Mouse (Mus musculus): ENCODE measurements at regions not wholly inside any gene's neighbourhood (a gene's known extent, or its start where the extent isn't known, plus 50 kb on each side); places are given as distances from the start of the nearest gene placed in this dataset.

DNA sequence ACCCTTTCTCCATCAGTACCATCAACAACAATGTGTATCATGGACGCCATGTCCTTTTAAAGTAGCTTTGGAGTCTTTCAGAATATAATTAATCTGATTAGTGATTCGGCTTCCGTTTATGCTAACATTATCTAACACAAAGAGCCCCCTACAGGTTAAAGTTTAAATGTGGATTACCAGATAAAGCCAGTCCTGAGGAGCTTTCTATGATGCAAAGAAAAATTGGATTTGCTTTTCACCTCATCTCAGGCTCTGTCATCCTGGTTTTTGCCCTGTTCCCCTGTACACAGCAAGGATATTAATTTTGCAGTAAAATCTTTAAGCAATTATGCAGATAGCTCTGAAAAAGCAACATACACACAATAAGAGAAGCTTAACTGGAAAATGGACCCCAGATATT lies 412.7 kb upstream of the Tbc1d2b start:
- DNase-seq (ENCODE audit: low read depth, low spot score), result no peak

DNA sequence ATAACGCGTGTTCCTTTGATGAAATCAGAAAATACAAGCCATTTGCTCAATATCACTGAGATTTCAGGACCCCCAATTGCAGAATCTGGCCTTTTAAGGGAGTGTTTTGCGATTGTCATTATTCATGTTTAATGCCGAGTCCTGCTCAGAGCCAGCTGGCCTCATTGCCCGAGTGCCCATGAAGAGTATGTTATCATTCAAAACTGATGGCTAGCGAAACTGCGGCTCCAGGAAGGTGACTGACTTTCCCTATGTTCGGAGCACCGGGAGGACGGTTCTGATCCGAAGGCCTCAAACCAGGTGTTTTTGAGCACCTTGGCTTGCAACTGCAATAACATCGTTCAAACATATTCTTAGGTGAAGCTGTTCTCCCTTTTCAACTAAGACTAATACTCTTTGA lies 419.5 kb upstream of the Tbc1d2b start:
- no peak for DNase-seq (ENCODE audit: low read depth, low spot score)

DNA sequence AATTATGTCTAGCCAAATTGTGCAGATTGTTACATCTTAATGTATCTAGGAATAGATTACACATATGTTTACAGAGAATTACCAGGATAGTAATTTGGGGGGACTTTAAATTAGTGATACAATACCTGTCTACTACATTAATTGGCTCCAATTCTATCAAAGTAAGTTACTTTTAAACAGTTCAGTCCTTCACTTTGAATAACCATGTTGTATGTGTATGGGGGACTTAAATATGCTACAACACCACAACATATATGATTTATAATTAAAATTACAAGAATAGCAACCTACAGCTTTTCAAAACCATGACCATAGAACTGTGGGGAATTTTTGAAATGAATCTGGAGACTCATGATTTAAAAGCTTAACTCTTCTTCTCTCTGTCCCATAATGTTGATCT lies 420.5 kb upstream of the Tbc1d2b start:
- DNase-seq (ENCODE audit: low read depth, low spot score), result no peak

DNA sequence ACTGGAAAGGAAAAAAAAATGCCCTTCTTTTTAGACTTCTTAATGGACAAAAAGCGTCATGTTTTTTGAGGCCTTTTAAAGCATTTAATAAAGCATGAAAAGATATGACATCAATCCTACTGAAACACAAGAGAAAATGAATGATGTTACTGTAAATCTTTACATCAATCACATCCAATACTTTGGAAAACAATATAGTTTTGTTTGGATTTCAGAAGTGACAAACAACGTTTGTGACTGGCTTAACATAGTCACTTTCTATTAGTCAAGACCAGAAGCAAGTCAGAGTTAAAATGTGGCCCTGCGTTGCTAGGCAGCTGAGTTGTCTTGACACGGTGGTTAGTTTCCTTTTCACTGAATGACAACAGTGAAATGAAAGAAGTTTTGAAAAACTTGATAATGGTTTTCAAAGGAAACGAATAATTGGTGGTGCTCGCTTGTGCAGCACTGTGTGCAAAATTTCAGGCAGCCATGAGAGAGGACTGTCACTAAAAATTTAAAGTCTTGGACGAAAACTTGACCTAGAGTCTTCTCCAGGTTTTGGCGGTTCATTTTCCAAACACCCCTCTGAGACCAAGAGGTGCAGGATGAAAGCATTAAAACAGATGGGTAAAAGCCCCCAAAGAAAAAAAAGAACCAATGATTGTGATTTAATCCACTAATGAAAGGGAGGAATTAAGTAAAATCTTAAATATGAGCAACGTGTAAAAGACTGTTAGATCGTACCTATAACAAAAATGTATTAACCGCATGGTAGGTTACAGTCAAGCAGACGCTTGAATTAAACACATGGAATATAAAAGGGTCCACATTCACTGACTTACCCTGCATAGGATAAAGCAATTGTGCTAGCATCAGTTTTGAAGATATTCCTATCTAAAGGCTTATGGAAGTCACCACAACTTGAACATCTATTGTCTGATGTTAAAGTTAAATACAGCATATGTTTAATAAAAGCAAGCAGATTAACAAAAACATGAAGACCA lies 421.4 kb upstream of the Tbc1d2b start:
- DNase-seq (ENCODE audit: low read depth, low spot score), result no peak

DNA sequence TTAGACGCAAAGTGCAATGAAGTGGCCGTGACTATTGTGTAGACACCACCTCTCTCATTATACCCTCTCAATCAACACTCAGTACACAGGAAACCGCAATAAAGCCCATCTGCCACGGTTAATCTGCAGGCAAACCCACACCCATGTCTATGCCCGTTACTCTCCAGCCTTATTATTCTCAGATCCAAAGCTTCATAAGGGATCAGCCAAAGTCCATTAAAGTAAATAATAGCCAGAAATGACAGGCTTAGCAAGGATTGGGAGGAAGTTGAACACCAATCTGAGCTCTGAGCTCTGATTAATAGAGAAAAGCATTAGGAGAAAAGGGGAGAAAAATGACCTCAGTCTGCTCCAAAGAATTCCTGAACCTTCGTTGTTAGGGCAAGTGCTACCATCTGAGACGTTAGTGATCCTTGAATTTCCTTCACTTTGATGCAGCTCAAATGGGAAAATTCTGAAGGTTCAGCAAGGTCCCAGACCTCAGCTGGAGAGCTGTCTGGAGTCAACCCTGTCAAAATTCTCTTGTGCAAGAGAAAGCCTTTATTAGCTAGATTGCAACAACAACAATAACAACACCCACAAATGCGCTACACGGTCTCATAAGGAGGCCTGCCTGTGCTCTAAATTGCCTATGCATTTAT lies 422.5 kb upstream of the Tbc1d2b start:
- DNase-seq (ENCODE audit: low read depth, low spot score), result no peak

DNA sequence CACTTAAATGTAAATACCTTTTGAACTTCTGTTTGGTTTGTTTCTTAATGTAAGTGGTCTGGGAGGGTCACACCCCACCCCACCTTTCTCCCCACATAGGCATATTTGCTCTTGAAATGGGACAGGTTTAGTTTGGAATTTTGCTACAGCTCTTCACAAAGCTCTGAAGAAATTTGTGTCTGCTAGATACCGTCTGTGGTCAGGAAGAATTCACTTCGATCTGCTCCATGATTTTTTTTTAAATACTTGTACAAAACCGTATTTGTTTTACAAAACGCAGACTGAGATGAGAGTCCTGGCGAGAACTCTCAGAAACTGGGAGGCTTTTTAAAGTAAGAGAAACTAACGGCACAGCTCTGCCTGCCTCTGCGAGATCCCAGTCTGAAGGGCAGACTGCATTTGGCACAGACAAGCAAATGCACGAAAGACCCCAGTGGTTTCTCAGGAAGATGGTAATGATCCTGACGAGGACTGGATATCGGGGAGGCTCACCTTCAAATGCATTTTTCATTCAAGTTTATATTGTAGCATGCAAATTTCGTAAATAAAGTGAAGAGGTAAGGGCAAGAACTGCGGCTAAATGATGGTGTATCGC lies 423.5 kb upstream of the Tbc1d2b start:
- DNase-seq (ENCODE audit: low read depth, low spot score), result no peak

DNA sequence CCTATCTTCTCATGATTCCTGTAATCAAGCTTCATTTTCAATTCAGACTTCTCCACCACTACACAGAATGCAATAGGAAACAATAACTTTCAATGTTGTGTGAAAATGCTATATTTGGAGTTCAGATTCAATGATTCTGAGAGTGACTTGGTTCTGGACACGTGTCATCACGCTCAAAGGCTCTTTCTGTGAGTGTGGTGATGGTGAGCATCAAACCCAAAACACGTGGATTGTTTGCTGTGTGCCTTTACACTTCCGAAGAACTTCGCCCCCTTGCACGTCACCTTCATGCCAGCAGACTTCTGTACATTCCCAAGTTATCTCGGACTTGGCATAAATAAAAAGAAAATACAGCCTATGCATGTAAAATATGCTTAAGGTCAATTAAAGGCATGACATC lies 425.1 kb upstream of the Tbc1d2b start:
- DNase-seq (ENCODE audit: low read depth, low spot score), result no peak

DNA sequence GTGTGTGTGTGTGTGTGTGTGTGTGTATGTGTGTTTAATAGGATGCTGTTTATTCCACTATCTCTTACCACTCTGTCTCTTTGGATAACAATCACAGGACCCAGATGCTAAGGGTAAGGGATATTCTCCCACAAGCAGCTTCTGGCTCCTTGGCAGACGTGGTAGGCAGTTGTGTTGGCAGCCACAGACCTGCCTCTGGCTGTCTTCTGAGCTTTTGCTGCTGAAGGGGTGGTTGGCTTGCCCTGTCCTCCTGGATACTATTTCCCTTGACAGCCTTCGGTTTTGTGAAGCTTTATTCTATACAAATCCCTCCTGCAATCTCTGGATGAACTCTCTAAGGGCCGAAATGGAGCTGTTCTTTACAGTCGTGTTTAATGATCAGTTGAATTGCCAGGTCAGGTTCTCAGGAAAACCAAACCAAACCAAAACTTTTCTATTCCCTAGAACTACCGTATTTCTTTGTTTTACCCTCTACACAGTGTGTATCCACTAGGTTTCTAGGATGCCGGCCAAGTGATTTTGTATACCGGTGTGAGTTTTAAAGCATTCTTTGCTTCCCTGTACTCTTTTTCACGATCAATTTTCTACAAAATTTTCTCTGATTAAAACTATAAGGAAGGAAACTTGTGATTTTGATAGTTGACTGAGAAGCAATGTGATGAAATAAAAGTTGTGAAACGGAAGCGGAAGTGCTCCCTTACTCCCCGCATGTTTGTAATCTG lies 426.8 kb upstream of the Tbc1d2b start:
- DNase-seq (ENCODE audit: low read depth, low spot score), result no peak

DNA sequence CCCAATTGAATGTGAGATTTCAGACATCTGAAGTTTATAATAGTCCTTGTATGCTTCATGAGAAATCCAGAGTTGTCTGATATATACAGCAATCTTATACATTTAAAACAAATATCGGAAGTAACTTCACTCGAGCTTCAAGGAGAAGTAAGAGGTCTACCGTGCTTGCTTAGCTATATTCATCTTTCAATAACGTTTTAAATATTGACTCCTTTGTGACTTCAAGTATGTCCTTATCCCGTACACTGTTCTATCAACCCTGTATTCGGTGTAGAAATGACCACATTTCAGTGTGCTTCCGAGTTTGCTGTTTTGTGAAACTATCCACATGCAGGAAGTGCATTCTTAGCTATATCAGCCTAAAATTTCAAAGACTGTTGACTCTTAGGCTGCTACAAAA lies 427.8 kb upstream of the Tbc1d2b start:
- no peak for DNase-seq (ENCODE audit: low read depth, low spot score)

DNA sequence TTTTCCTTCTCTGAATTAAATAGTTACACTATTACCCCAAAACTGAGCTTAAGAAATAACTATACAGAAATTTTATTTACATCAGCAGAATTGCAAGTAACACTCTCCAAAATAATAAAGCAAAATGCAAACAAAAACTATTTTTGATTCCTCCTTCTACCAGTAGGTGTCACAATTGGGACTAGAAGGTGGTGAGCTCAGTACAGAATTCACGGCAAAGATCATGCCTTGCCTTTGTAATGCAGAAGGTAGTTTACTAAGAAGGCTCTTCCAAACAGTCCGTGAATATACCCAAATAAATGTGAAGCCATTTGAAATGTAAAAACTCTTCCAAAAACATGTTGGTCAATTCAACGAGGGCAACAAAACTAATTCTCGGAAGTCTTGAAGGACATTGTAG lies 428.5 kb upstream of the Tbc1d2b start:
- peak; percentile 55 for DNase-seq (ENCODE audit: low read depth, low spot score)

DNA sequence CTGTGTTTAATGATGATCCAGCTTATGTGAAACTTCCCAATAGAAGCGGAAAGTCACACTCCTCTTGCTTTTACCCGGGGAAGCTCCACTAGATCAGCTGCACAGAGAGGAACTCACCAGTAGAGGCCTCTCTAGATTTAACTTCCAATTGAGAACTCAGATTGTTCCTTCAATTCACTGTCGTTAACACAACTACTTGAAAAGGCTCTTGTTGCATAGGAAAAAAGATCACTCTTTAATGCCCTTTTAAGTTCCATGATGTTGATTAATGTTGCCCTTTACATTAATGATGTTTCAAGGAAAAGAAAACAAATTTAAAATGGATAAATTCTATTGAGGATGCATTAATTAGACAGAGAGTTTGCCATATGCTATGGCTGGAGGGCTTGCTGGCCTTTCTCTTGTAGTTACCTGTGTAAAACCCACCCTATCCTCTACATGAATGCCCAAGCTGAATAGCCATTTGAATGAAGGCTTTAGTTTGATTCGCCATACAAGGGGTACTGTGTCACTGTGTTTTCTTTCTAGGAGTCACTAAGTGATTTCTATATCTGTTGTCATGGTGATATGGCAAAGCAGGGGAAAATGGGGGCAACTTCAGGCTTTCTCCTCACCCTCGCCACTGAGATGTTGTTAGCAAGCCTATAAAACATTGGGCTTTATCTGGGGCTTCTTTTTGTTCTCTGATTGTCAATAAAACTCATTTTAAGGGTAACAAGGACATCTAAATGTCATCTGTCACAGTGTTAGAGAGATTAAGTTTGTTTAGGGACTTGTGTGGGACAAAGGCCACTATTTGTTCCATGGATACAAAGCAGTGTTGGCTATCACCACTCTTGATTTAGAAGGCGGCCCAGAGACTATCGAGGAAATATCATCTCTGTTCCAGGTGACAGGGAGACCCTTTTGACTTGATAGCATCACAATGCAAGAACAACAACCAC lies 429.9 kb upstream of the Tbc1d2b start:
- peak; percentile 44 for DNase-seq (ENCODE audit: low read depth, low spot score)

DNA sequence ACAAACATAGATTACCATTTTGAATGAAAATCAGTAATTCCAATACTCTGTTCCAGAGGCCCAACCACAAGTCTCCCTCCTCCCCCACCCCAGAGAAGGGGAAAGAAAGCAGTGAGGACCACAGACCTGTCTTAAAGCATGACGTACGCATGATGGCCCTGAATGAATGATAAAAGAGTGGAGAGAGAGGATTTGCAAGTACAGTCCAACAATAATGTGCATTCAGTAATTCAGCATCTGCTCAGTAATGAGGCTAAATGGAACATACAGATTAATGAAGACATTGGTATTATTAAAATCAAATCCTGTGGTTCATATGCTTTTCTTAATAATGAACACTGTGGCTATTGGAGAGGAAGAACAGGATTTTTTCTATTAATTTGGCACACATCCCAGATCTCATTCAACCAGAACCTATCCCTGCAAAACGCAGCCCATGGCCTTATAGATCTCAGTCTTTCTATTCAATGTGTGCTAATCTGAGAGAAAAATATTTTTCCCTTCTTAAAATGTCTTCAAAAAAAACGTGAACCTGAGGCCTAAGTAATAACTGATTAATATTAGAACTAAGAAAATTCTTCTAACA lies 430.7 kb upstream of the Tbc1d2b start:
- DNase-seq (ENCODE audit: low read depth, low spot score), result no peak

DNA sequence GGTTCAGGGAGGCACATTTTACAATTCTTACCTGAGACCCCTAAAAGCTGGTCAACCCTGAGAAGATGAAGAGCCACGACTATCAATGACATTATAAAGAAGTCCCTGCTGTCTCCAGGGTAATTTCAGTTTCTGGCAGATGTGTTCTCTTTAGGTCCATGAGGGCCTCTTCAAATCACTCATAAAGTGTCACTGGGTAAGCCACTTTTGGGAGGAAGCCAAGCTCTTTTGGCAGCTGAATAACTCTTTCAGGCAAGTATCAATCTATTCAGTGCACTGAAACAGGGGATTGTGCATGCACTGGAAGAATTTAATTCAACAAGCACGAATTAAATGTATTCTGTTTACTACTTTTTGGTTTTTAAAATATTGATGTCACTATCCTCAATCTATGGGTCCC lies 443.1 kb upstream of the Tbc1d2b start:
- no peak for DNase-seq (ENCODE audit: low read depth, low spot score)

DNA sequence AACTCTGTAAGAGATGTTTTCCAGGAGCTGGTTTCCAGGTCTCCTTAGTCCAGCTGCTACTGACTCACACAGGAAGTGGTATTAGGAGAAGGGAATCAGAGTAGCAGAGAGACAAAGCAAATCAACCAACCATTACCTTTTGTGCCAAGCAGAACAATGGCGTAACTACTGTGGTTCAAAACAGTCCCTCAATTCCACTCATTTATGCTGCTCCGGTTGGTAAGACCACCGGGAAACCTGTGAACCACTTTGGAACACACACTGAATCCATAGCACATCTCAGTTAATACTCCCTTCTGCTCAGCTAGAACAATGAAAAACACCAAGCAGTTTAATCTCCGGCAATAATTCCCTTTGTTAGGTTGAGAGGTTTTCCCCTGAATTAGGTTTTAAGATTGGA lies 460.8 kb upstream of the Tbc1d2b start:
- DNase-seq (ENCODE audit: low read depth, low spot score), result no peak

DNA sequence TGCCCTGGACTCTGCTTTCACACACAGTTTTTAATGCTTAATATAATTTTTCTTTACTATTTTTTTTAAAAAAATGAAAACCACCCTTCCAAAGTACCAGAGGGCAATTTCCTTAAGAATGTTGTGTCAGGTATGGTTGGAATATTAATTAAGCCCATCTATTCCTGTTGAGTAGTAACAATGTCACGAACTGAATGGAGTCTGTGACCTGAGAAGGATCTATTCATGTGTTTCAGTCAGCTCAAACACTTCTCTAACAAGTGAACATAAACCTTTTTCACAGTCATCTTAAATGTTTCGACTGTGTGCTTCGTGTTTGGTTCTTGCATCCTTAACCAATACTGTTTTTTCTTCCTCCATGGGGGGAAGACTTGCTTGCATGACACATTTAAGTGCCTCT lies 486.6 kb upstream of the Tbc1d2b start:
- DNase-seq (ENCODE audit: low read depth, low spot score), result no peak

DNA sequence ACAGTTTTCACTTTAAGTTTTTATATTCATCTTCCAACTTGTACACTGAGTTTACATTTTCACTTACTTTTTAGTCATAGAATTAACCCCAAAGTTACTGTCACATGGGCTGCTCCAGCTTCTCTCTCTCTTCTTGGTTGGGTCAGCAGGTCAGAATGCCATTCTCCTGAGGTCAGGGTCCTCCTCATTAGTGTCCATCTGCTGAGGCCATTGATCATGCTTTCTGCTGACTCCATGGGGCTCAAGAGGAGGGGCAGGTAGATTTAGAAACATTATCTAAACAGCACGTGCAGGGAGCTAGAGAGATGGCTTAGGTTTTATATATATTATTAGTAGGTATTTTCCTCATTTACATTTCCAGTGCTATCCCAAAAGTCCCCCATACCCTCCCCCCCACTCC lies 503.7 kb upstream of the Tbc1d2b start:
- no peak for DNase-seq (ENCODE audit: low read depth, low spot score)

DNA sequence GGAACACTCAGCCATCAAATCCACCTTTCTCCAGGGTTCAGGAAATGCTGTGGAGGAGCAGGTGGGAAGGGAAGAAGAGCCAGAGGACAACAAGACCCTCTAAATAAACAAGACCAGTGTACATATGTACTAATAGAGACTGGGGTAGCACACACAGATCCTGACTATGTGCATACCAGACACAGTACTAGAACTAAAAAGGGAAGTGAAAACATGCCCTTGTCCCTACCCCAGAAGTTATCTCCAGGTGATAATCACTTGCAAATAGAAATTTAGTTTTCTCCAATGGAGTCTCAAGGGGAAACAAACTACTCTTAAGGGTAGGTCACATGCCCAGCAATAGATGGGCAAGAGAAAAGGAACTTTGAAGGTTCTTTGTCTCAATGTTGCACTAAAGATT lies 518.9 kb upstream of the Tbc1d2b start:
- no peak for DNase-seq (ENCODE audit: low read depth, low spot score)

DNA sequence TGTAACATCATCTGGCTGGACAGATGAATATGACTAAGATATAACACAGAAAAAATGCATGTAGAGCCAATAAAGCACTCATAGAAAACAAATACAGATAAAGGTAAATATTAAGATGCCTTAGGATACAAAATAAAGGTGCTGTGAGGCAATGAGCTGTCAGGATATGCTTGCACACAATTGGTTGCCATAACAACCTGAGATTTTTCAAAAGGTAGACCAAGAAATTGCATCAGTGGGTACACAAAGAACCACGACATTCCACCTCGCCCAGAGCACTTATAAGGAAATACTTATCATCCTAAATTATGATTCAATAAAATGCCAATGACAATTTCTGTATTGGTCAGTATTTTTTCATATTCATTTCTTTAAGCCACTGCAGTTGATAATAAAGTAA lies 521.3 kb upstream of the Tbc1d2b start:
- DNase-seq (ENCODE audit: low read depth, low spot score), result no peak

DNA sequence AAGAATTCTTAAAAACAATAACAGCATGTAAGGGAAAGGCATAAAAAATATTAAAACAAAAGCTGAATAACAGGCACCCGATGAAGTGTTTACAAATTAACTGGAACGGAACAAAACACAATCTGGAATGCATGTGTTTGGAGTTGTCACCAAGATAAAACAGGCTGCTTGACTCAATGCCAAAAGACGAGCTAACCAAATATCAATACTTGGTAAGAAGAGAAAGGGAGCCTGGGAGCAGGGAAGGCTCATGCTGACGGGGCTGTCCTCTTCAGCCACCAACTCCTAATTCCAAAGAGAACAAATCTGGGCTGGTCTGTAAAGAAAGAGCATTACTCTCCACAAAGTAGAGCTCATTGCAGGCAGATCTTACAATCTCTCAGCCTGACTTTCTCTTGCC lies 545.4 kb upstream of the Zic4 start:
- DNase-seq (ENCODE audit: low read depth, low spot score), result no peak

DNA sequence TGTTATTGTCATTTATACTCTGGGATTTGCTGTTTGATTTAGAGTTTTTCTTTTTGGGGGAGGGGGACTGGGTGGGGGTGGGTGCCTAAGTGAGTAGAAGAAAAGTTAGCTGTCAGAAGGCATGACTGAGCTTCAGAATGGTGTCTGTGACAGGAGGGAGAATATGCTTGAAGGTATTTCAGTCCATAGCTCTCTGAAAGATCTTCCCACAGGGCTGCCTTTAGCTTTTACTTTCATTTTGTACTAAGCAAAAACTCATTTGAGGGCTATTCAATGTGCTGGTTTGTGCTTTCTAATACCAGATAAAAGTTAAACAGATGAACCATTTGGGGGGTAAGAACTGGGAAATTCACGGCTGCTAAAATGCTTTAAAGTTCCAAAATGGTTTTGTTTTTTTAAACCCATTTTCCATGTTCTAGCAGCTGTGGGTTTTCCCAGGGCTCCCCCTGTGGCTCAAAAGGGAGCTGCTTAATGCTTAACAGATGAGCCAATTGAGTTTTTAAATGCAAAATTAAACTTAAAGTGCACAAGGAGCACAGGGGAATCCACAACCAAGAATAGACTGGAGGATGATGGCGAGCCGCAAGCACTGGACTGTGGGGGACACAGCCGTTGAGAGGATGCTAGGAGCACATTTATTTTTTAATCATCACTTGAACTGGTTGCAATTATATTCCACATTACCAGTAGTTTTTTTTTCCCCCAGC lies 538.5 kb upstream of the Zic4 start:
- no peak for DNase-seq (ENCODE audit: low read depth, low spot score)

Measured in ES-CJ7 (cell line).